Mouse (Mus musculus): ENCODE measurements around the gene Clstn2. TPM values are rescaled to one million over a fixed set of nuclear protein-coding genes. Genes with fewer than 3 reads are reported as not detected.

The Clstn2 gene
- polyA plus RNA-seq, 1 experiment from 2014 or later: 1.1 TPM

GRCm38 (mm10) chr9:97635351-97635750 is 397.6 kb downstream of the Clstn2 start:
- no peak overlapping the region for H3K4me3 ChIP-seq (ENCODE audit: low read depth, low read length)

GRCm38 (mm10) chr9:97634831-97635230 is 398.1 kb downstream of the Clstn2 start:
- H3K9ac ChIP-seq (ENCODE audit: low read length): no peak overlapping the region
- H3K4me3 ChIP-seq (ENCODE audit: low read depth, low read length): no peak overlapping the region
- ATAC-seq (replicated peaks; ENCODE audit: low FRiP score, low TSS enrichment, low read depth) (no peak), DNase-seq (ENCODE audit: low spot score) (no peak)
- H3K9me3 ChIP-seq (ENCODE audit: control insufficient read depth, low read length): no peaks in the 10 kb centered on the region
- no peak overlapping the region for H3K27ac ChIP-seq (ENCODE audit: low read depth)
- H3K4me1 ChIP-seq (replicated peaks; ENCODE audit: control insufficient read depth, insufficient read depth, low read length): no peaks in the 10 kb centered on the region
- H3K36me3 ChIP-seq (ENCODE audit: control insufficient read depth, insufficient read depth, low read length): no peaks in the 10 kb centered on the region
- 76% methylated on average over 3 of the region's 3 CpGs for WGBS
- H3K4me2 ChIP-seq (ENCODE audit: low read length): no peak overlapping the region
- no peaks in the 10 kb centered on the region for H3K27me3 ChIP-seq (replicated peaks; ENCODE audit: control insufficient read depth, insufficient read depth, low read length)

More at GRCm38 (mm10) chr9:97635351-97635750, 397.6 kb downstream of the Clstn2 start:
- Histone ChIP-seq H3K9ac (ENCODE audit: low read length) (no peak overlapping the region), H3K27ac (ENCODE audit: low read depth) (no peak overlapping the region), H3K4me1 (replicated peaks; ENCODE audit: control insufficient read depth, insufficient read depth, low read length) (no peaks in the 10 kb centered on the region), H3K36me3 (ENCODE audit: control insufficient read depth, insufficient read depth, low read length) (no peaks in the 10 kb centered on the region), H3K9me3 (ENCODE audit: control insufficient read depth, low read length) (no peaks in the 10 kb centered on the region), H3K27me3 (replicated peaks; ENCODE audit: control insufficient read depth, insufficient read depth, low read length) (no peaks in the 10 kb centered on the region), H3K4me2 (ENCODE audit: low read length) (no peak overlapping the region)
- ATAC-seq (replicated peaks; ENCODE audit: low FRiP score, low TSS enrichment, low read depth): no peak
- 81% methylated on average over 4 of the region's 4 CpGs for WGBS
- DNase-seq (ENCODE audit: low spot score): no peak

- H3K27me3 ChIP-seq (replicated peaks; ENCODE audit: control insufficient read depth, insufficient read depth, low read length): no peaks in the 10 kb centered on the region
- DNase-seq (ENCODE audit: low spot score): no peak
- 50% methylated on average over 3 of the region's 3 CpGs for WGBS
- H3K36me3 ChIP-seq (ENCODE audit: control insufficient read depth, insufficient read depth, low read length): no peaks in the 10 kb centered on the region
- H3K4me3 ChIP-seq (ENCODE audit: low read depth, low read length): no peak overlapping the region
- H3K9me3 ChIP-seq (ENCODE audit: control insufficient read depth, low read length): no peaks in the 10 kb centered on the region
- no peaks in the 10 kb centered on the region for H3K4me1 ChIP-seq (replicated peaks; ENCODE audit: control insufficient read depth, insufficient read depth, low read length)
- ATAC-seq (replicated peaks; ENCODE audit: low FRiP score, low TSS enrichment, low read depth): no peak
- H3K27ac ChIP-seq (ENCODE audit: low read depth): no peak overlapping the region
- no peak overlapping the region for H3K9ac ChIP-seq (ENCODE audit: low read length)
- no peak overlapping the region for H3K4me2 ChIP-seq (ENCODE audit: low read length)
Measured at GRCm38 (mm10) chr9:97629180-97629579, 403.8 kb downstream of the Clstn2 start.

GRCm38 (mm10) chr9:97628361-97628908 is 404.5 kb downstream of the Clstn2 start:
- Histone ChIP-seq H3K4me2 (ENCODE audit: low read length) (no peak overlapping the region), H3K4me3 (ENCODE audit: low read depth, low read length) (no peak overlapping the region), H3K9ac (ENCODE audit: low read length) (no peak overlapping the region), H3K27me3 (replicated peaks; ENCODE audit: control insufficient read depth, insufficient read depth, low read length) (no peaks in the 10 kb centered on the region), H3K27ac (ENCODE audit: low read depth) (no peak overlapping the region), H3K9me3 (ENCODE audit: control insufficient read depth, low read length) (no peaks in the 10 kb centered on the region), H3K4me1 (replicated peaks; ENCODE audit: control insufficient read depth, insufficient read depth, low read length) (no peaks in the 10 kb centered on the region), H3K36me3 (ENCODE audit: control insufficient read depth, insufficient read depth, low read length) (no peaks in the 10 kb centered on the region)
- DNase-seq (ENCODE audit: low spot score) (no peak), ATAC-seq (replicated peaks; ENCODE audit: low FRiP score, low TSS enrichment, low read depth) (no peak)
- 69% methylated on average over 6 of the region's 6 CpGs for WGBS

GRCm38 (mm10) chr9:97627916-97628315 is 405.1 kb downstream of the Clstn2 start:
- Histone ChIP-seq H3K4me2 (ENCODE audit: low read length) (no peak overlapping the region), H3K36me3 (ENCODE audit: control insufficient read depth, insufficient read depth, low read length) (no peaks in the 10 kb centered on the region), H3K4me3 (ENCODE audit: low read depth, low read length) (no peak overlapping the region), H3K27me3 (replicated peaks; ENCODE audit: control insufficient read depth, insufficient read depth, low read length) (no peaks in the 10 kb centered on the region), H3K9ac (ENCODE audit: low read length) (no peak overlapping the region), H3K27ac (ENCODE audit: low read depth) (no peak overlapping the region), H3K9me3 (ENCODE audit: control insufficient read depth, low read length) (no peaks in the 10 kb centered on the region), H3K4me1 (replicated peaks; ENCODE audit: control insufficient read depth, insufficient read depth, low read length) (no peaks in the 10 kb centered on the region)
- DNase-seq (ENCODE audit: low spot score): no peak
- 89% methylated on average over 3 of the region's 3 CpGs for WGBS
- no peak for ATAC-seq (replicated peaks; ENCODE audit: low FRiP score, low TSS enrichment, low read depth)

- H3K4me2 ChIP-seq (ENCODE audit: low read length): no peak overlapping the region
- no peaks in the 10 kb centered on the region for H3K36me3 ChIP-seq (ENCODE audit: control insufficient read depth, insufficient read depth, low read length)
- no peak overlapping the region for H3K9ac ChIP-seq (ENCODE audit: low read length)
- 78% methylated on average over 7 of the region's 7 CpGs for WGBS
- H3K4me3 ChIP-seq (ENCODE audit: low read depth, low read length): no peak overlapping the region
- no peak overlapping the region for H3K27ac ChIP-seq (ENCODE audit: low read depth)
- H3K27me3 ChIP-seq (replicated peaks; ENCODE audit: control insufficient read depth, insufficient read depth, low read length): no peaks in the 10 kb centered on the region
- ATAC-seq (replicated peaks; ENCODE audit: low FRiP score, low TSS enrichment, low read depth) (no peak), DNase-seq (ENCODE audit: low spot score) (no peak)
- no peaks in the 10 kb centered on the region for H3K9me3 ChIP-seq (ENCODE audit: control insufficient read depth, low read length)
- 0 out of 2 replicates have a peak, but pooled peaks cover 2% of the 10 kb centered on the region for H3K4me1 ChIP-seq (replicated peaks; ENCODE audit: control insufficient read depth, insufficient read depth, low read length)
Measured at GRCm38 (mm10) chr9:97610566-97610965, 422.4 kb downstream of the Clstn2 start.

GRCm38 (mm10) chr9:97603729-97604128 is 429.3 kb downstream of the Clstn2 start:
- H3K9me3 ChIP-seq (ENCODE audit: control insufficient read depth, low read length): no peaks in the 10 kb centered on the region
- H3K9ac ChIP-seq (ENCODE audit: low read length): no peak overlapping the region
- WGBS: 76% methylated on average over 8 of the region's 8 CpGs
- no peak overlapping the region for H3K27ac ChIP-seq (ENCODE audit: low read depth)
- ATAC-seq (replicated peaks; ENCODE audit: low FRiP score, low TSS enrichment, low read depth) (no peak), DNase-seq (ENCODE audit: low spot score) (no peak)
- H3K4me3 ChIP-seq (ENCODE audit: low read depth, low read length): no peak overlapping the region
- no peaks in the 10 kb centered on the region for H3K4me1 ChIP-seq (replicated peaks; ENCODE audit: control insufficient read depth, insufficient read depth, low read length)
- H3K27me3 ChIP-seq (replicated peaks; ENCODE audit: control insufficient read depth, insufficient read depth, low read length): no peaks in the 10 kb centered on the region; the same call in 1 of the 2 replicates
- H3K36me3 ChIP-seq (ENCODE audit: control insufficient read depth, insufficient read depth, low read length): no peaks in the 10 kb centered on the region
- H3K4me2 ChIP-seq (ENCODE audit: low read length): no peak overlapping the region

GRCm38 (mm10) chr9:97602476-97602875 is 430.5 kb downstream of the Clstn2 start:
- Histone ChIP-seq H3K9me3 (ENCODE audit: control insufficient read depth, low read length) (no peaks in the 10 kb centered on the region), H3K4me2 (ENCODE audit: low read length) (no peak overlapping the region), H3K27ac (ENCODE audit: low read depth) (no peak overlapping the region), H3K4me3 (ENCODE audit: low read depth, low read length) (no peak overlapping the region), H3K4me1 (replicated peaks; ENCODE audit: control insufficient read depth, insufficient read depth, low read length) (no peaks in the 10 kb centered on the region), H3K9ac (ENCODE audit: low read length) (no peak overlapping the region), H3K27me3 (replicated peaks; ENCODE audit: control insufficient read depth, insufficient read depth, low read length) (no peaks in the 10 kb centered on the region; the same call in 1 of the 2 replicates), H3K36me3 (ENCODE audit: control insufficient read depth, insufficient read depth, low read length) (no peaks in the 10 kb centered on the region)
- 66% methylated on average over 5 of the region's 5 CpGs for WGBS
- ATAC-seq (replicated peaks; ENCODE audit: low FRiP score, low TSS enrichment, low read depth) (no peak), DNase-seq (ENCODE audit: low spot score) (no peak)

- H3K4me2 ChIP-seq (ENCODE audit: low read length): no peak overlapping the region
- H3K27me3 ChIP-seq (replicated peaks; ENCODE audit: control insufficient read depth, insufficient read depth, low read length): no peaks in the 10 kb centered on the region; the same call in 1 of the 2 replicates
- no peak overlapping the region for H3K9ac ChIP-seq (ENCODE audit: low read length)
- no peaks in the 10 kb centered on the region for H3K9me3 ChIP-seq (ENCODE audit: control insufficient read depth, low read length)
- ATAC-seq (replicated peaks; ENCODE audit: low FRiP score, low TSS enrichment, low read depth) (no peak), DNase-seq (ENCODE audit: low spot score) (no peak)
- no peaks in the 10 kb centered on the region for H3K36me3 ChIP-seq (ENCODE audit: control insufficient read depth, insufficient read depth, low read length)
- WGBS: 93% methylated on average over 3 of the region's 3 CpGs
- H3K4me1 ChIP-seq (replicated peaks; ENCODE audit: control insufficient read depth, insufficient read depth, low read length): no peaks in the 10 kb centered on the region
- H3K4me3 ChIP-seq (ENCODE audit: low read depth, low read length): no peak overlapping the region
- H3K27ac ChIP-seq (ENCODE audit: low read depth): no peak overlapping the region
Measured at GRCm38 (mm10) chr9:97599006-97599405, 434.0 kb downstream of the Clstn2 start.
